Mouse (Mus musculus) ES-E14 (cell line): Measurements from ENCODE around the gene Hsd17b13.

Experiments
- CHD2 ChIP-seq: IDR thresholded peaks from 2 replicates; pipeline ENCODE4 v1.6.1; 2014; ENCODE audit warnings: mild to moderate bottlenecking, low read depth, low read length, inconsistent platforms
- HCFC1 ChIP-seq: IDR thresholded peaks from 2 replicates; pipeline ENCODE4 v1.6.1; 2012; ENCODE audit warnings: low read length, inconsistent platforms, borderline replicate concordance; ENCODE audit not compliant: insufficient read depth
- MAFK ChIP-seq: IDR thresholded peaks from 2 replicates; pipeline ENCODE4 v1.6.1; 2014; ENCODE audit warnings: mild to moderate bottlenecking, low read depth, low read length, inconsistent platforms; ENCODE audit not compliant: insufficient read depth
- ZC3H11A ChIP-seq: IDR thresholded peaks from 2 replicates; pipeline ENCODE4 v1.6.1; 2012; ENCODE audit warnings: low read depth, mild to moderate bottlenecking, inconsistent platforms, low read length, borderline replicate concordance
- ZNF384 ChIP-seq: IDR thresholded peaks from 2 replicates; pipeline ENCODE4 v1.6.1; 2012; ENCODE audit warnings: low read depth, low read length, inconsistent platforms

- TF ChIP-seq ZNF384: no peak
- no peak for TF ChIP-seq MAFK
- TF ChIP-seq ZC3H11A: no peak
- TF ChIP-seq CHD2: no peak
- TF ChIP-seq HCFC1: no peak
These were observed 67.1 kb downstream of the Hsd17b13 start for GRCm38 (mm10) chr5:103910156-103910555.
